Mouse (Mus musculus) cerebellum, adult 11-12 months (tissue): ENCODE results near the gene Gm9040.
A peak's percentile ranks its signal among the peaks of the same experiment; 100 is the strongest.
"Not testable (repeated sequence)": the region's sequence is repeated elsewhere in the genome, so short reads cannot be mapped to it uniquely, and the experiment has no call there.

Source experiments
- DNase-seq: peaks from one replicate; pipeline ENCODE4 v3.0.0; 2022

Gene Gm9040

DNA sequence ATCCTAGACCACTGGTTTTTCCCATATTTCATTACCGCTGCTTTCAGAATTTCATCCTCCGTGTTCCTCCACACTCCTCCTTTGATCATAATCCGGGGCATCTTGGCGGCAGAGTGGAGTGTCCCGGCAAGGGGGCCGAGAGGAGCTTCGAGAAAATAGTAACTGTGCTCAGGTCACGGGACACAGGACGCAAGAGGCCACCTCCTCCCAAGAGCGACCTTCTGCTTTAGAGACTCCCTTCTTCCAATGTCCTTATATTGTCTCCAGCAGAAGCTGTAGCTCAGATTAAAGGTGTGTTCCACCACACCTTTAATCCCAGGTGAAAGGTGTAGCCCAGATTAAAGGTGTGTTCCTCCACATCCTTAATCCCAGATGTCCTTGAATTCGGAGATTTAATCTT is at the start of gene Gm9040:
Gm9040 (minus strand) TSS at position 101 of the 400 bp plus-strand sequence.
- DNase-seq = not testable (repeated sequence)

DNA sequence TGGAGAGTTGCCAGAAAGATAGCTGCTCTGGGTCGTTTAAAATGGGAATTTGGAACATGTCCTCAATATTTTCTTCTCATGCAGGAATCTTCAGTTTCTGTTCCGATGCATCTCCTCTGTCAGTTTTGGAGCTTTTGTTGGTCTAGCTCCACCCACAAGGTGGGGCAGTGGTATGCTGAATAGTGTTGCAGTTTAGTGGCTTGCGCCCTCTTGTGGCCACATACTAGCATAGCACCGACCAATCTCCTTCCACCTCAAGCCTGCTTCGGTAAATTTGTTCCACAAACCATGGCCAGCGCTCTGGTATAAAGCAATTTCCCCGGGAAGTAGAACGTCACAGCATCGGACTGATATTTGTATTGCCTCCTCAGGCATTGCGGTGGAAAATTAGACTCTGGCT is 43.7 kb upstream of the Gm9040 start:
- DNase-seq = peak; percentile 49

DNA sequence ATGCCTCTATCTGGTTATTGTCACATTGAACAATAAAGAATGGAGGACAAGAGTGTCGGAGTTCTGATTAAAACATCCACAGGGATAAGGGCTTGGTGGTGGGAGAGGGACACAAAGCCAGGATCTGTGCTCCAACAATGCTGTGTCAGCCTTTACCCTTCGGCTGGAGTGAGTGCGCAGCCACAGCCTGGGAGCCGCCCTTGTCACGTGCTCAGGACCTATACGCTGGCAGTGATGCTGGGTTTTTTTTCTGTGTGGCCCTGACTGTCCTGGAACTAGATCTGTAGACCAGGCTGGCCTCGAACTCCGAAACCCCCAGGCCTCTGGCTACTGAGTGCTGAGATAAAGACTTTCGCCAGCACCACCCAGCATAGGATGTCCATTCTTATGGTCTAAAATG is 42.7 kb upstream of the Gm9040 start:
- no peak for DNase-seq

DNA sequence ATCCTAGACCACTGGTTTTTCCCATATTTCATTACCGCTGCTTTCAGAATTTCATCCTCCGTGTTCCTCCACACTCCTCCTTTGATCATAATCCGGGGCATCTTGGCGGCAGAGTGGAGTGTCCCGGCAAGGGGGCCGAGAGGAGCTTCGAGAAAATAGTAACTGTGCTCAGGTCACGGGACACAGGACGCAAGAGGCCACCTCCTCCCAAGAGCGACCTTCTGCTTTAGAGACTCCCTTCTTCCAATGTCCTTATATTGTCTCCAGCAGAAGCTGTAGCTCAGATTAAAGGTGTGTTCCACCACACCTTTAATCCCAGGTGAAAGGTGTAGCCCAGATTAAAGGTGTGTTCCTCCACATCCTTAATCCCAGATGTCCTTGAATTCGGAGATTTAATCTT is 27.2 kb upstream of the Gm9040 start, which contains the start of gene Gm9049:
Gm9049 (minus strand) TSS at position 101 of the 400 bp plus-strand sequence.
- DNase-seq = not testable (repeated sequence)

DNA sequence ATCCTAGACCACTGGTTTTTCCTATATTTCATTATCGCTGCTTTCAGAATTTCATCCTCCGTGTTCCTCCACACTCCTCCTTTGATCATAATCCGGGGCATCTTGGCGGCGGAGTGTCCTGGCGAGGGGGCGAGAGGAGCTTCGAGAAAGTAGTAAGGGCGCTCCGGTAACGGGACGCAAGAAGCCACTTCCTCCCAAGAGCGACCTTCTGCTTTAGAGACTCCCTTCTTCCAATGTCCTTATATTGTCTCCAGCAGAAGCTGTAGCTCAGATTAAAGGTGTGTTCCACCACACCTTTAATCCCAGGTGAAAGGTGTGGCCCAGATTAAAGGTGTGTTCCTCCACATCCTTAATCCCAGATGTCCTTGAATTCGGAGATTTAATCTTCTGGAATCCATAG is 21.8 kb upstream of the Gm9040 start, which contains the start of gene Gm9048:
Gm9048 (minus strand) TSS at position 101 of the 400 bp plus-strand sequence.
- not testable (repeated sequence) for DNase-seq

DNA sequence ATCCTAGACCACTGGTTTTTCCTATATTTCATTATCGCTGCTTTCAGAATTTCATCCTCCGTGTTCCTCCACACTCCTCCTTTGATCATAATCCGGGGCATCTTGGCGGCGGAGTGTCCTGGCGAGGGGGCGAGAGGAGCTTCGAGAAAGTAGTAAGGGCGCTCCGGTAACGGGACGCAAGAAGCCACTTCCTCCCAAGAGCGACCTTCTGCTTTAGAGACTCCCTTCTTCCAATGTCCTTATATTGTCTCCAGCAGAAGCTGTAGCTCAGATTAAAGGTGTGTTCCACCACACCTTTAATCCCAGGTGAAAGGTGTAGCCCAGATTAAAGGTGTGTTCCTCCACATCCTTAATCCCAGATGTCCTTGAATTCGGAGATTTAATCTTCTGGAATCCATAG is 16.4 kb upstream of the Gm9040 start, which contains the start of gene Gm9046:
Gm9046 (minus strand) TSS at position 101 of the 400 bp plus-strand sequence.
- not testable (repeated sequence) for DNase-seq

DNA sequence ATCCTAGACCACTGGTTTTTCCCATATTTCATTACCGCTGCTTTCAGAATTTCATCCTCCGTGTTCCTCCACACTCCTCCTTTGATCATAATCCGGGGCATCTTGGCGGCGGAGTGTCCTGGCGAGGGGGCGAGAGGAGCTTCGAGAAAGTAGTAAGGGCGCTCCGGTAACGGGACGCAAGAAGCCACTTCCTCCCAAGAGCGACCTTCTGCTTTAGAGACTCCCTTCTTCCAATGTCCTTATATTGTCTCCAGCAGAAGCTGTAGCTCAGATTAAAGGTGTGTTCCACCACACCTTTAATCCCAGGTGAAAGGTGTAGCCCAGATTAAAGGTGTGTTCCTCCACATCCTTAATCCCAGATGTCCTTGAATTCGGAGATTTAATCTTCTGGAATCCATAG is 11.0 kb upstream of the Gm9040 start, which contains the start of gene Gm9045:
Gm9045 (minus strand) TSS at position 101 of the 400 bp plus-strand sequence.
- DNase-seq = not testable (repeated sequence)

DNA sequence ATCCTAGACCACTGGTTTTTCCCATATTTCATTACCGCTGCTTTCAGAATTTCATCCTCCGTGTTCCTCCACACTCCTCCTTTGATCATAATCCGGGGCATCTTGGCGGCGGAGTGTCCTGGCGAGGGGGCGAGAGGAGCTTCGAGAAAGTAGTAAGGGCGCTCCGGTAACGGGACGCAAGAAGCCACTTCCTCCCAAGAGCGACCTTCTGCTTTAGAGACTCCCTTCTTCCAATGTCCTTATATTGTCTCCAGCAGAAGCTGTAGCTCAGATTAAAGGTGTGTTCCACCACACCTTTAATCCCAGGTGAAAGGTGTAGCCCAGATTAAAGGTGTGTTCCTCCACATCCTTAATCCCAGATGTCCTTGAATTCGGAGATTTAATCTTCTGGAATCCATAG is 5.5 kb upstream of the Gm9040 start, which contains the start of gene Gm9044:
Gm9044 (minus strand) TSS at position 101 of the 400 bp plus-strand sequence.
- DNase-seq = not testable (repeated sequence)

DNA sequence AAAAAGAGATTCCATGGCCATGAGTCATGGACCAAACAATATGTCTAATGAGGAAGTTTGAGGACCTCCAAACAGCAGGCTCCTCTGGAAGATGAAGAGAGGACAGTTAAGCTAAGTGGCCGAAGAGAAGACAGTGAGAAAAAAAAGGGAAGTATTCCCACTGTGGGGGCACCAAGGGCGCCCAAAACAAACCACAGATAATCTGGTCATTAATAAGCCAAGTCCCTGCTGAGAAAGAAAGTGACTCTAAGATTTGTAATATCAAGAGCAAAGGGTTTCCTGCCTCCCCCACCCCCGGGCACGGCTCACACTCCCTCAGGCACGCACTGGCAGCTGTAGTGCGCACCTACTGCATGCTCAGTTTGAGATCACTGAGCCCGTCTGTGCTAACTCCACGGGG is 7.7 kb downstream of the Gm9040 start:
- no peak for DNase-seq

DNA sequence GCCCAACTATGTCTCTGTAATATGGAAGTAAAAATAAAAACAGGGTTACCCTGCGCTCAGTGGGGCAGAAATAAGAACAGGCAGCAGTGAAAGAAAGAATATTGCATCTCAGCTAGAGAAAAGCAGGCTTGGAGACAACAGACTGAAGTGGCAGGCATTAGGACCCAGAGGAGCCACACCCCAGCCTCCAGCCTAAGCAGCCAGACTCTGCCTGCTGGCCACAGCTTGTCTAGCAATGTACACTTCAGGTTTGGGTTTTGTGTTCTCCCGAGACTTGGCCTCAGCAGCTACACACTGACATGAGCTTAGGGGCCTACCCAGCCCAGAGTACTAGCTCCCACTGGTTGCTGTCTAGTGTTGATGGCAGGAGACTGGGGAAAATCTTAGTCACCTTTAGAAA is 24.6 kb downstream of the Gm9040 start:
- not testable (repeated sequence) for DNase-seq

DNA sequence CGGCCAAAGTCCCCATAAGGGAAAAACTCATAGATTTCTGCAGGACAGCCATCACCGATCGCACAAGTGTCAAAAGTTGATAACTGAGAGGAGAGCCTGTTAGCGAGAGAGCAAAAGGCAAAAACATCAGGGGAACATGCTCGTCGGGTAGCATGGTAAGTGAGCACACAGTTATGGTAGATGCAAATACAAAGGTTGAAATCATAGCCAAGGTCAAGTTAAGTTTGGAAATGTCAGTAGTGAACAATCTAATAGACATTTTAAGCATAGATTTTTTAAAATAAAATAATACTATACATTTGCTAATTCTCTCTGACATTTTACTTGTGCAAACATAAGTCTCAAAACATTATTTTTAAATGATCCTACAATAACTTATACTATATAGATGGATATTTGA is 31.8 kb downstream of the Gm9040 start, which contains the start of gene Iltifb:
Iltifb (minus strand) TSS at position 101 of the 400 bp plus-strand sequence.
- no peak for DNase-seq

DNA sequence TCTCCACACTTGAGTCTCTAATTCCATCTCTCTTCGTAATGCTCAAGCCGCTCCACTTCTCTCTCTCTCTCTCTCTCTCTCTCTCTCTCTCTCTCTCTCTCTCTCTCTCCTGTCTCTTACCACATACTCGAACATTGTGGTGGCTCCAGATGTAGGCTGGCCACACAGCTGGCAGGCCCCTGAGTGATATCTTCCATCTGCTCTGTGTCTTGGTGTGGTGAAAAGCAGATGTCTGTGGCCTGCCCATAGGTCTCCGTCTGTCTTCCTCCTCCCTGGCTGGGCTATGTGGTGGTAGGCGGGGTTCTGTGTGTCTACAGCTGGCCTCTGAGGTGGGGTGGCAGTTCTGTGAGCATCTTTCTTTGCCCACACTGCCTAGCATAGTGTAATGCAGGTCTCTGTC is 43.8 kb downstream of the Gm9040 start:
- DNase-seq = not testable (repeated sequence)

DNA sequence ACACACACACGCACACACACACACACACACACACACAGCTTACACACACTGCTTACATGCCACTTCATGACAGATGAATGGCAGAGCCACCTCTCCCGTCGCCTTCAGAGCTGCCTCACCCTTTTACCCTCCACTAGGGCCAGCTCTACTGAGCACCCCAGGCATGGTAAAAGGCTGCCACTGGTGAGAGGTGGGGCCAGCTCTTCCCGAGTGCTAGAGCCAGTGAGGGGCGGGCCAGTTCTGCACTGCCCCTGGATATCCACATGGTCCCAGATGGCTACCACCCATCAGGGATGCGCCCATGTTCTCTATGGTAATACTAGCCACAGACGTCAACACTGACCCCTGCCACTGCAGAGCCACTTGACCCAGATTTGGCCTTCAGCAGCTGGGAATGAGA is 44.2 kb downstream of the Gm9040 start:
- not testable (repeated sequence) for DNase-seq

DNA sequence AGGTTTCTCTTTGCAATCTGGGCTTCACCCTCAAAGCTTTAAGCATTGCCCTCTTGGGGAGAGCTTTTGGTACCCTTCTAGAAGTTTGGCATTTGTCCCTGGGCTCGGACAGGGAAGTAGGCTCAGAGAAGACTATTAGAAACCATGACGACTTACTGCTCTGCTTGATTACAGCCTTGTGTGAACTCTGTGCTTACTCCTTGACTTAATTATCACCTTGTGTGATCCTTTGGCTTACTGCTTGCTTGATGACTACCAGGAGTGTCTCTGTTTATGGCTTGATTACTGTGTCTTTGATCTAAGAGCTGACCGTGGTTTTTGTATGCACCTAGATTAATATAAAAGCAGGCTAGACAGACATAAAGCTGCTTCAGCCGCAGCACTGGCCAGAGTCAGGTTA is 48.7 kb downstream of the Gm9040 start:
- DNase-seq = not testable (repeated sequence)
